Mouse (Mus musculus): ENCODE results near the gene Aff4. TPM values are rescaled to one million over a fixed set of nuclear protein-coding genes. Genes with fewer than 3 reads are reported as not detected.

Gene Aff4
- polyA plus RNA-seq (2012; rRNA removed) = 17.8 and 19.3 TPM in 2 replicates

GRCm38 (mm10) chr11:53350291-53351223 is at the start of gene Aff4:
Gene Aff4 (plus strand): TSS chr11:53350833.

GRCm38 (mm10) chr11:53324512-53324968 is 26.1 kb upstream of the Aff4 start, which contains the start of gene Zcchc10:
Gene Zcchc10 (plus strand): TSS chr11:53324679.

GRCm38 (mm10) chr11:53423036-53423435 is 72.4 kb downstream of the Aff4 start, which contains the start of gene Leap2:
Gene Leap2 (minus strand): TSS chr11:53423170.

GRCm38 (mm10) chr11:53430670-53431346 is 80.2 kb downstream of the Aff4 start, which contains the start of the genes Uqcrq and Gdf9:
Gene Uqcrq (minus strand): TSS chr11:53430831.
Gene Gdf9 (plus strand): TSS chr11:53431023.

GRCm38 (mm10) chr11:53456474-53457371 is 106.1 kb downstream of the Aff4 start, which contains the start of the genes Gm10447 and Shroom1:
Gene Gm10447 (minus strand): TSS chr11:53457110.
Gene Shroom1 (plus strand): TSS chr11:53457205.

GRCm38 (mm10) chr11:53469968-53470695 is 119.5 kb downstream of the Aff4 start, which contains the start of gene Gm9837:
Gene Gm9837 (minus strand): TSS chr11:53470479.

Other genes with a start within 250 kb of the Aff4 start
- gene Hspa4, start 50.4 kb upstream of the Aff4 start, polyA plus RNA-seq (2012; rRNA removed) = 44.7 and 64.8 TPM in 2 replicates
- gene Zcchc10, start 26.2 kb upstream of the Aff4 start, polyA plus RNA-seq (2012; rRNA removed) = 7.2 and 8.0 TPM in 2 replicates
- not detected in 2 replicates for gene Leap2, start 72.3 kb downstream of the Aff4 start, polyA plus RNA-seq (2012; rRNA removed)
- gene Uqcrq, start 80.0 kb downstream of the Aff4 start, polyA plus RNA-seq (2012; rRNA removed) = 505 and 545 TPM in 2 replicates
- 88.1 and 116 TPM in 2 replicates for gene Gdf9, start 80.2 kb downstream of the Aff4 start, polyA plus RNA-seq (2012; rRNA removed)
- 0.35 and 0.66 TPM in 2 replicates for gene Gm10447, start 106.3 kb downstream of the Aff4 start, polyA plus RNA-seq (2012; rRNA removed)
- gene Shroom1, start 106.4 kb downstream of the Aff4 start, polyA plus RNA-seq (2012; rRNA removed) = 6.0 and 7.2 TPM in 2 replicates
- gene Gm9837, start 119.6 kb downstream of the Aff4 start, polyA plus RNA-seq (2012; rRNA removed) = not detected in 2 replicates
- not detected in 2 replicates for gene Gm9945, start 129.3 kb downstream of the Aff4 start, polyA plus RNA-seq (2012; rRNA removed)
- 1.5 and 1.8 TPM in 2 replicates for gene Sowaha, start 129.4 kb downstream of the Aff4 start, polyA plus RNA-seq (2012; rRNA removed)
- gene Sept8, start 168.4 kb downstream of the Aff4 start, polyA plus RNA-seq (2012; rRNA removed) = 33.7 and 34.6 TPM in 2 replicates
- gene Kif3a, start 216.5 kb downstream of the Aff4 start, polyA plus RNA-seq (2012; rRNA removed) = 6.0 and 10.9 TPM in 2 replicates

Data from ovary, adult 2 months (tissue).